Mouse (Mus musculus): ENCODE measurements at regions not wholly inside any gene's neighbourhood (a gene's known extent, or its start where the extent isn't known, plus 50 kb on each side); places are given as distances from the start of the nearest gene placed in this dataset.

- TF ChIP-seq POLR2A (IDR thresholded peaks at IDR 0.05; ENCODE audit: insufficient read depth, low read depth, low read length) (no peak), CTCF (IDR thresholded peaks at IDR 0.05; ENCODE audit: insufficient read depth, low read depth, low read length) (no peak)
Observed at GRCm38 (mm10) chr13:37649467-37650080, 128.6 kb upstream of the Rreb1 start.

Data from olfactory bulb, adult 2 months (tissue).